Mouse (Mus musculus): ENCODE results near the gene Arpc5l. TPM values are rescaled to one million over a fixed set of nuclear protein-coding genes. Genes with fewer than 3 reads are reported as not detected.

Arpc5l gene
- polyA plus RNA-seq (2016; fragmentation: Nextera tagmentation; extraction: Ambion mirVana) = 111 and 118 TPM in 2 replicates

DNA sequence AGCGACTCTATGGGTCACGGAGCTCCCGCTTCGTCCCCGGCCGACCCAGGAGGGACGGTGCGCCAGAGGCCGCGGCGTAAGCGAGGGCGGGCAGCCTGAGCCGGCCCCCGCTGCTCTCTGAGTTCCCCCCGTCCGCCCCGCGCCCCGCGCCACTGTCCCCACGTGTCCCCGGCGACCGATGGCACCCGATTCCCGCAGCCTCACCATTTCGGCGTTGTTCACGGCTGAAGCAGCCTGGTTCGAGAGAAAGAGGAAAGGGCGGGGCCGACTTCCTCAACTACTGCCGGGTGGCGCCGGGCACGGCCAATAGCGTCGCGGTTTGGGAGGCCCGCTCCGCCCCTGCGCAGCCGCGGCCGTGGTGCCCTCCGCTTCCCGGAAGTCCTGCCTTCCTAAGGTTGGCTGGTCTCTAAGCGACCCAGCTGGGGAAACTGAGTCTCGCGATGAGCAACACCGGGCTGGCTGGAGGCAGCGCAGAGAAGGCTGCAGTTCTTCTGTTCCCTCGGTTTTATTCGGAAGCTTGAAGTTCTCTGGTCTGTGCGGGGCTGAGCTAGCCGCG lies at the start of gene Arpc5l:
Arpc5l (plus strand) TSS at position 469 of the 556 bp plus-strand sequence.
- H3K36me3 ChIP-seq = peaks cover 39% of the 10 kb centered on the region
- 0% methylated on average over 58 of the region's 58 CpGs for WGBS
- peak within 1 kb of the TSS; percentile 82 for H3K4me3 ChIP-seq (replicated peaks)
- peak within 1 kb of the TSS; percentile 90 for H3K9ac ChIP-seq (replicated peaks)
- ATAC-seq (ENCODE audit: insufficient number of reproducible peaks, insufficient read depth, low FRiP score, low TSS enrichment, low read depth) = peak; percentile 85
- no peaks in the 10 kb centered on the region for H3K9me3 ChIP-seq
- peak within 1 kb of the TSS; percentile 94 for H3K4me2 ChIP-seq
- H3K27me3 ChIP-seq = no peaks in the 10 kb centered on the region
- H3K27ac ChIP-seq = peak within 1 kb of the TSS; percentile 92
- H3K4me1 ChIP-seq (replicated peaks) = peaks cover 42% of the 10 kb centered on the region

- Histone ChIP-seq H3K4me1 (replicated peaks) (no peaks in the 10 kb centered on the region), H3K27me3 (no peaks in the 10 kb centered on the region), H3K9ac (replicated peaks) (no peak overlapping the region), H3K4me3 (replicated peaks) (no peak overlapping the region), H3K36me3 (no peaks in the 10 kb centered on the region), H3K4me2 (no peak overlapping the region), H3K27ac (no peak overlapping the region), H3K9me3 (no peaks in the 10 kb centered on the region)
- no peak for ATAC-seq (ENCODE audit: insufficient number of reproducible peaks, insufficient read depth, low FRiP score, low TSS enrichment, low read depth)
- WGBS = 58% methylated on average over 2 of the region's 2 CpGs
Observed at GRCm38 (mm10) chr2:38956062-38956461, 49.1 kb upstream of the Arpc5l start.

GRCm38 (mm10) chr2:38957671-38958223 lies 47.4 kb upstream of the Arpc5l start:
- H3K4me2 ChIP-seq = no peak overlapping the region
- no peak overlapping the region for H3K27ac ChIP-seq
- 82% methylated on average over 5 of the region's 5 CpGs for WGBS
- H3K9me3 ChIP-seq = no peaks in the 10 kb centered on the region
- H3K4me3 ChIP-seq (replicated peaks) = no peak overlapping the region
- no peaks in the 10 kb centered on the region for H3K27me3 ChIP-seq
- no peak overlapping the region for H3K9ac ChIP-seq (replicated peaks)
- no peaks in the 10 kb centered on the region for H3K4me1 ChIP-seq (replicated peaks)
- no peak for ATAC-seq (ENCODE audit: insufficient number of reproducible peaks, insufficient read depth, low FRiP score, low TSS enrichment, low read depth)
- no peaks in the 10 kb centered on the region for H3K36me3 ChIP-seq

GRCm38 (mm10) chr2:38964198-38964597 lies 41.0 kb upstream of the Arpc5l start:
- H3K4me3 ChIP-seq (replicated peaks) = no peak overlapping the region
- no peak overlapping the region for H3K9ac ChIP-seq (replicated peaks)
- no peaks in the 10 kb centered on the region for H3K9me3 ChIP-seq
- 25% methylated on average over 4 of the region's 4 CpGs for WGBS
- no peak overlapping the region for H3K27ac ChIP-seq
- H3K4me2 ChIP-seq = no peak overlapping the region
- ATAC-seq (ENCODE audit: insufficient number of reproducible peaks, insufficient read depth, low FRiP score, low TSS enrichment, low read depth) = peak; percentile 42; the same call in 1 of the 2 replicates
- H3K36me3 ChIP-seq = no peaks in the 10 kb centered on the region
- H3K27me3 ChIP-seq = no peaks in the 10 kb centered on the region
- H3K4me1 ChIP-seq (replicated peaks) = no peaks in the 10 kb centered on the region

DNA sequence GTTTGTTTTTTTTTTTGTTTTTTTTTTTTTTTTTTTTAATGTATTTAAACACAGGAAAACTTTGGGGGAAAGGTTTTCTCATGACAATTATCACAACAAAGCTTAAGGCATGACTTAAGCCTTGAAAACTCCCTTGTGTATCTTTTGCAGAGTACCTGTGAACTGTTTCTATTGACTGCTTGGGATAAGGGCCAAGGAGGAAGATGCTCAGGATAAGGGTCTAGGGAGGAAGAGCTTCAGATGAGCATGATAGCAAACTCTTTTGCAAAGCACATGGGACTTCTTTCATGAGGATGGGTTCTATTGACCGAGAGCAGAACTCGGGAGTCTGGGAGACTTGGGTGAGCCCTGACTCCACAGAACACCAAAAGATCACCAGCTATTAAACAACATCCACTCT lies 35.5 kb upstream of the Arpc5l start:
- no peak overlapping the region for H3K9ac ChIP-seq (replicated peaks)
- H3K4me3 ChIP-seq (replicated peaks) = no peak overlapping the region
- no peak overlapping the region for H3K4me2 ChIP-seq
- WGBS = 91% methylated on average over 2 of the region's 2 CpGs
- no peaks in the 10 kb centered on the region for H3K9me3 ChIP-seq
- no peak for ATAC-seq (ENCODE audit: insufficient number of reproducible peaks, insufficient read depth, low FRiP score, low TSS enrichment, low read depth)
- H3K27me3 ChIP-seq = no peaks in the 10 kb centered on the region
- H3K27ac ChIP-seq = no peak overlapping the region
- H3K4me1 ChIP-seq (replicated peaks) = no peaks in the 10 kb centered on the region
- H3K36me3 ChIP-seq = no peaks in the 10 kb centered on the region

DNA sequence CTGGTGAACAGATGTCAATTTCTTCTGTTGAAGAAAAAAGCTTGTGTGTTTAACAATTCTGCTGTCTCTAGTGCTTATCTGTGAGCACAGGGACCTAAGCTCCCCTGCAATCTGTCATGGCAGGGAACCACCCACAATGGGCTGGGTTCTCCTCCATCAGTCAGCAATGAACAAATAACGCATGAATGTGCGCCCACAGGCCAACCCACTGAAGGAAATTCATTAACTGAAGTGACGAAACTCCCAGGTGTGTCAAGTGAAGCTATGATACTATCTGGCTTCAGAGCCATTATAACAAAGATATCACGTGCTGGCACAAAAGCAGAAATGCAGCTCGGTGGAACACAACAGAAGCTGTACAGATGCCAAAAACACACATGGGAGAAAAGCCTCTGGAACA lies 35.1 kb upstream of the Arpc5l start:
- H3K27me3 ChIP-seq = no peaks in the 10 kb centered on the region
- no peak overlapping the region for H3K4me2 ChIP-seq
- no peaks in the 10 kb centered on the region for H3K9me3 ChIP-seq

DNA sequence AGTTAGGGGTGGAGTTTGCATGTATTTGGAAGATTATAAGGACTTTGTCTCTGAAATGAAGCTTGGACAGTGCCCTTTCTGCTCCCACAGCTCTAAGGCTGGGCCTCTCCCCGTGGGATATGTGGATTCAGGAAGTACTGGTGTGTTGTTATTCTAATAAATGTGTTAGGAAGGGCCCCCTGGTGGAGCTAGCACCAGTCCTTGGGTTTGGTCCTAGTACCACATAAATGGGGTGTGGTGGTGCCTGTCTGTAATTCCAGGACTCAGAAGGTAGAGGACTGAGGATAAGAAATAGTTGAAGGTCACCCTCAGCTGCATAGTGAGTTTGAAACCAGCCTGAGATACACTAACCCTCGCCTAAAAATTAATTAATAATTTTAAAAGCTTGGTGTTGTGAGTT lies 31.9 kb upstream of the Arpc5l start:
- WGBS = 39% methylated on average over 2 of the region's 2 CpGs
- Histone ChIP-seq H3K4me1 (replicated peaks) (no peaks in the 10 kb centered on the region), H3K4me3 (replicated peaks) (no peak overlapping the region), H3K9me3 (no peaks in the 10 kb centered on the region), H3K36me3 (no peaks in the 10 kb centered on the region), H3K4me2 (no peak overlapping the region), H3K27ac (no peak overlapping the region), H3K9ac (replicated peaks) (no peak overlapping the region), H3K27me3 (no peaks in the 10 kb centered on the region)
- no peak for ATAC-seq (ENCODE audit: insufficient number of reproducible peaks, insufficient read depth, low FRiP score, low TSS enrichment, low read depth)

More for the DNA sequence above, 35.1 kb upstream of the Arpc5l start:
- Histone ChIP-seq H3K27ac (no peak overlapping the region), H3K9ac (replicated peaks) (no peak overlapping the region), H3K4me3 (replicated peaks) (no peak overlapping the region), H3K36me3 (no peaks in the 10 kb centered on the region), H3K4me1 (replicated peaks) (no peaks in the 10 kb centered on the region)
- 83% methylated on average over 5 of the region's 5 CpGs for WGBS
- no peak for ATAC-seq (ENCODE audit: insufficient number of reproducible peaks, insufficient read depth, low FRiP score, low TSS enrichment, low read depth)

- no peak overlapping the region for H3K9ac ChIP-seq (replicated peaks)
- H3K4me3 ChIP-seq (replicated peaks) = no peak overlapping the region
- H3K27me3 ChIP-seq = no peaks in the 10 kb centered on the region
- H3K4me1 ChIP-seq (replicated peaks) = no peaks in the 10 kb centered on the region
- no peak overlapping the region for H3K4me2 ChIP-seq
- ATAC-seq (ENCODE audit: insufficient number of reproducible peaks, insufficient read depth, low FRiP score, low TSS enrichment, low read depth) = no peak
- no peaks in the 10 kb centered on the region for H3K36me3 ChIP-seq
- no peaks in the 10 kb centered on the region for H3K9me3 ChIP-seq
- whole genome bisulfite sequencing = 82% methylated on average over 7 of the region's 7 CpGs
- H3K27ac ChIP-seq = no peak overlapping the region
Observed at GRCm38 (mm10) chr2:38973701-38974100, 31.4 kb upstream of the Arpc5l start.

- H3K27me3 ChIP-seq = no peaks in the 10 kb centered on the region
Observed at GRCm38 (mm10) chr2:38974171-38974570, 31.0 kb upstream of the Arpc5l start.

GRCm38 (mm10) chr2:38975181-38975580 lies 30.0 kb upstream of the Arpc5l start:
- H3K4me2 ChIP-seq = no peak overlapping the region
- H3K27me3 ChIP-seq = no peaks in the 10 kb centered on the region
- no peaks in the 10 kb centered on the region for H3K9me3 ChIP-seq
- H3K36me3 ChIP-seq = no peaks in the 10 kb centered on the region
- WGBS = 69% methylated on average over 3 of the region's 3 CpGs
- ATAC-seq (ENCODE audit: insufficient number of reproducible peaks, insufficient read depth, low FRiP score, low TSS enrichment, low read depth) = no peak
- no peak overlapping the region for H3K4me3 ChIP-seq (replicated peaks)
- no peaks in the 10 kb centered on the region for H3K4me1 ChIP-seq (replicated peaks)
- no peak overlapping the region for H3K9ac ChIP-seq (replicated peaks)
- no peak overlapping the region for H3K27ac ChIP-seq

More at GRCm38 (mm10) chr2:38974171-38974570, 31.0 kb upstream of the Arpc5l start:
- no peak overlapping the region for H3K27ac ChIP-seq
- H3K4me2 ChIP-seq = no peak overlapping the region
- no peaks in the 10 kb centered on the region for H3K36me3 ChIP-seq
- no peaks in the 10 kb centered on the region for H3K9me3 ChIP-seq
- no peak overlapping the region for H3K4me3 ChIP-seq (replicated peaks)
- no peak overlapping the region for H3K9ac ChIP-seq (replicated peaks)
- no peak for ATAC-seq (ENCODE audit: insufficient number of reproducible peaks, insufficient read depth, low FRiP score, low TSS enrichment, low read depth)
- WGBS = 55% methylated on average over 2 of the region's 2 CpGs
- no peaks in the 10 kb centered on the region for H3K4me1 ChIP-seq (replicated peaks)

GRCm38 (mm10) chr2:38975941-38976805 lies 29.0 kb upstream of the Arpc5l start:
- no peak overlapping the region for H3K4me2 ChIP-seq
- 83% methylated on average over 21 of the region's 21 CpGs for WGBS
- ATAC-seq (ENCODE audit: insufficient number of reproducible peaks, insufficient read depth, low FRiP score, low TSS enrichment, low read depth) = no peak
- no peaks in the 10 kb centered on the region for H3K27me3 ChIP-seq
- H3K9me3 ChIP-seq = no peaks in the 10 kb centered on the region
- H3K27ac ChIP-seq = no peak overlapping the region
- no peaks in the 10 kb centered on the region for H3K4me1 ChIP-seq (replicated peaks)
- no peaks in the 10 kb centered on the region for H3K36me3 ChIP-seq
- no peak overlapping the region for H3K9ac ChIP-seq (replicated peaks)
- no peak overlapping the region for H3K4me3 ChIP-seq (replicated peaks)
